Mouse (Mus musculus) intestine, embryonic 15.5 days (tissue): ENCODE results near the gene Isca2. TPM values are rescaled to one million over a fixed set of nuclear protein-coding genes. Genes with fewer than 3 reads are reported as not detected.

ENCODE experiments used
- ATAC-seq: fragments of 200-750 bp; cut with Nextera tagmentation; 2 replicates; pipeline ENCODE4 v1.8.0; 2017; ENCODE audit warnings: moderate TSS enrichment, moderate library complexity
- H3K27ac ChIP-seq: fragments of 300-500 bp; sonication (generic); 2 replicates; pipeline ENCODE4 v1.5.1; 2015; ENCODE audit warnings: mild to moderate bottlenecking, inconsistent platforms
- H3K27me3 ChIP-seq: fragments of 300-500 bp; sonication (generic); replicated peaks from 2 replicates; pipeline ENCODE4 v1.6.1; 2015; ENCODE audit warnings: inconsistent platforms
- H3K36me3 ChIP-seq: fragments of 300-500 bp; sonication (generic); 2 replicates; pipeline ENCODE4 v1.6.1; 2015; ENCODE audit warnings: inconsistent platforms
- H3K4me1 ChIP-seq: fragments of 300-500 bp; sonication (generic); replicated peaks from 2 replicates; pipeline ENCODE4 v1.6.1; 2015; ENCODE audit warnings: inconsistent platforms
- H3K4me2 ChIP-seq: fragments of 300-500 bp; sonication (generic); replicated peaks from 2 replicates; pipeline ENCODE4 v1.6.1; 2015; ENCODE audit warnings: mild to moderate bottlenecking, inconsistent platforms
- H3K4me3 ChIP-seq: fragments of 300-500 bp; sonication (generic); replicated peaks from 2 replicates; pipeline ENCODE4 v1.5.1; 2015; ENCODE audit warnings: inconsistent platforms
- H3K9ac ChIP-seq: fragments of 300-500 bp; sonication (generic); 2 replicates; pipeline ENCODE4 v1.6.1; 2015; ENCODE audit warnings: inconsistent platforms
- H3K9me3 ChIP-seq: fragments of 300-500 bp; sonication (generic); 2 replicates; pipeline ENCODE4 v1.6.1; 2016; ENCODE audit warnings: inconsistent platforms
- WGBS: fragments of 180-500 bp; shearing (Covaris S2); methylation state at CpG from one replicate; pipeline ENCODE4 v1.1.7; 2015; 5-methylcytosine and 5-hydroxymethylcytosine counted together
- polyA plus RNA-seq: library from polyadenylated mRNA; unstranded; fragments of >200 nt; fragmentation: Nextera tagmentation; extraction: Ambion mirVana; gene quantifications from 2 replicates; pipeline ENCODE4 v1.2.1, GENCODE M21; 2015

Gene Isca2
- polyA plus RNA-seq, 1 experiment from 2014 or later = 124 TPM

- Histone ChIP-seq H3K4me2 (no peak overlapping the region), H3K4me3 (no peak overlapping the region), H3K36me3 (no peaks in the 10 kb centered on the region), H3K27ac (no peak overlapping the region), H3K27me3 (no peaks in the 10 kb centered on the region), H3K9ac (no peak overlapping the region), H3K9me3 (no peaks in the 10 kb centered on the region), H3K4me1 (peaks cover 16% of the 10 kb centered on the region)
- ATAC-seq = no peak
Measured at GRCm38 (mm10) chr12:84776229-84776628, 3.2 kb downstream of the Isca2 start.

DNA sequence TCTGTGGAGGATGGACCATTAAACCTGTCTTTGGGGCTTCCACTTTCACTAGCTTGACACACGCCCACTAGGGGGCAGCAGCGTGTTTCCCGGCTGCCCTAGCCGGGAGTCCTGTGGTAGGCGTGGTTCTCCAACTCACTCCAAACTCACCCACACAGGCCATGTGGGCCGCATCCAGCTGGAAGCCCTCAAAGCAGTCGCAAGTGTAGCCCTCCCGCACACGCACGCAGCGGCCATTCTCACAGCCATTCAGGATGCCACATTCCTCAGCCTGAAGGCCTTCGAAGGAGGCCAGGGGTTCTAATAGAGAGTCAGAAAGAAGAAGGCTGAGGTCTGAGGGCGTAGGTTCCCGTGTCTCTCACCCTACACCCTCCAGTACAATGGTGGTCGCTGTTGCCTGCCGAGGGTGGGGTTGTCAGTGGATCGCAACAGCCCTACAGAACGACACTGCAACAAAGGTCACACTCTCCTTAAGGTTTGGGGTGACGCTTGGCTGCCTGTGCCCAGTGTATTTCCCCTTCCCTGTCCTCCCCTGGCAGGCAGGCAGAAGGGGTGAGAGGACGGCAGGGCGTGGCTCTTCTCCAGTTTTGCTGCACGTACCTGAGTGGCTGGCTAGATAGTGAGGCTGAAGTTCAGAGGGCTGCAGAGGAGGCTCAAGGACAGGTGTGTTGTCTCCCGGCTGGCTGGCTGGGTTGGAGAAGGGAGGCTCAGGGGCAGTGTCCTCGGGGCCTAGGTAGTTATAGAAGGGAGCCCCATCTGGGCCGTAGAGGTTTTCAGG, 11.7 kb downstream of the Isca2 start:
- Histone ChIP-seq H3K4me2 (peak overlapping the region; percentile 52), H3K27me3 (no peaks in the 10 kb centered on the region), H3K4me3 (peak overlapping the region; percentile 12; the same call in 1 of the 2 replicates), H3K36me3 (no peaks in the 10 kb centered on the region), H3K9ac (no peak overlapping the region), H3K4me1 (peaks cover 11% of the 10 kb centered on the region), H3K27ac (peak overlapping the region; percentile 76), H3K9me3 (no peaks in the 10 kb centered on the region)
- WGBS = 20% methylated on average over 25 of the region's 25 CpGs
- ATAC-seq = peak; percentile 95

DNA sequence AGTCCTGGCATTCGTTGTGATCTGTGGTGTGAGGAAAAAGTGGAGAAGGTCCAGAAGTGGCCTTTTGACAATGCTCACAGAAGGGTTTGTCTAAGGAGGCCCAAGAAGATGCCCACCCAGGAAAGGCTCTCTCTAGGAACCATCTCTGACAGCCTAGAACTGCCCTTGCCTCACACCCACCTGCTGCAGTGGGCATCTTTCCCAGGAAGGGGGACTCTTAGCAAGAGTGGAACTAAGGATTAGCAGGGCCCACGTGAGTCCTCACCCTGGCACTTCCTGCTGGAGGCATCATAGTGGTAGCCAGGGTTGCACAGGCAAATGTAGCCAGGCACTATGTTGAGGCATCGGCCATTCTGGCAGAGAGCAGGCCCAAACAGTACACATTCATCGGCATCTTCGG, 13.0 kb downstream of the Isca2 start:
- H3K9me3 ChIP-seq = no peaks in the 10 kb centered on the region
- no peak overlapping the region for H3K4me2 ChIP-seq
- no peaks in the 10 kb centered on the region for H3K27me3 ChIP-seq
- H3K4me3 ChIP-seq = no peak overlapping the region
- H3K36me3 ChIP-seq = no peaks in the 10 kb centered on the region
- no peak for ATAC-seq
- no peak overlapping the region for H3K27ac ChIP-seq
- H3K9ac ChIP-seq = no peak overlapping the region
- peaks cover 11% of the 10 kb centered on the region for H3K4me1 ChIP-seq
- 75% methylated on average over 5 of the region's 5 CpGs for WGBS

- Histone ChIP-seq H3K36me3 (no peaks in the 10 kb centered on the region), H3K4me1 (0 out of 2 replicates have a peak, but pooled peaks cover 4% of the 10 kb centered on the region), H3K27me3 (no peaks in the 10 kb centered on the region), H3K9me3 (no peaks in the 10 kb centered on the region), H3K4me2 (no peak overlapping the region), H3K4me3 (no peak overlapping the region), H3K27ac (no peak overlapping the region), H3K9ac (no peak overlapping the region)
- WGBS = 41% methylated on average over 10 of the region's 10 CpGs
- ATAC-seq = no peak
Measured at GRCm38 (mm10) chr12:84790853-84791252, 17.8 kb downstream of the Isca2 start.

DNA sequence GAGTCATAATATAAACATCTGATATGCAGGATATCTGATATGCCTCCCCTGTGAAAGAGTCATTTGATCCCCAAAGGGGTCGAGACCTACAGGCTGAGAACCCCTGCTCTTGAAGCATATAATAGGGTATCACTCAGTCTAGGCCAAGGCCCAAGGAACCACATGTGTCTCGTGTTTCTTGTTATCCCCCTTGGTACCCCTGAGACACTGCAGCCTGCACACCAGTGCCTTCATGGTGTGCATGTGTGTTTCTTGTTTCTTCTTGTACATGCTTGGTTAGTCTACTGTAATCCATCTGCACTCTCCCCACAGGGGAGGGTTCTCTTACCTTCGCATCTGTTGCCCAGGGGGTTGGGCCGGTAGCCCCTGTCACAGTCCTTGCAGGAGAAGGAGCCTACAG, 19.6 kb downstream of the Isca2 start:
- 87% methylated on average over 4 of the region's 4 CpGs for WGBS
- H3K4me3 ChIP-seq = no peak overlapping the region
- no peak for ATAC-seq

GRCm38 (mm10) chr12:84794647-84795046, 21.6 kb downstream of the Isca2 start:
- ATAC-seq = peak; percentile 71

More for the DNA sequence above, 19.6 kb downstream of the Isca2 start:
- Histone ChIP-seq H3K36me3 (no peaks in the 10 kb centered on the region), H3K9me3 (no peaks in the 10 kb centered on the region), H3K4me2 (no peak overlapping the region), H3K27ac (no peak overlapping the region), H3K9ac (no peak overlapping the region), H3K27me3 (no peaks in the 10 kb centered on the region), H3K4me1 (0 out of 2 replicates have a peak, but pooled peaks cover 4% of the 10 kb centered on the region)

DNA sequence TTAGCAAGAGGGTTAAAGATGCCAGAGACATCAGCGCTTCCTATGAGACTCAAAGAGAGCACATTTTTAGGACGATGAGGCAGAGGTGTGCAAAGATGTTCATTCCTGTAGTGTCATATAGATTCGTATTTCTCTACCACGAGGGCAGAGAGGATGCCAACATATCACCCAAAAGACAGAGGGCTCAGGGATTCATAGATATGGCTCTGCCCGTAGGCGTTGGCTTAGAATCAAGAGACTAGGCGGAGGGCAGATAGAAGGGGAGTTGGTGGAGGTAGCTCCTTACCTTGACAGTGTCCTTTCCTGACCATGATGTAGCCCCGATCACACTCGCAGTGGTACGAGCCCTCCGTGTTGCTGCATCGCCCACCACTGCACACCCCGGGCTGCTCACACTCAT, 26.0 kb downstream of the Isca2 start:
- no peak overlapping the region for H3K4me3 ChIP-seq
- no peaks in the 10 kb centered on the region for H3K9me3 ChIP-seq
- 0 out of 2 replicates have a peak, but pooled peaks cover 4% of the 10 kb centered on the region for H3K4me1 ChIP-seq
- H3K36me3 ChIP-seq = no peaks in the 10 kb centered on the region
- 92% methylated on average over 13 of the region's 13 CpGs for WGBS
- no peak for ATAC-seq
- H3K27ac ChIP-seq = no peak overlapping the region
- H3K9ac ChIP-seq = no peak overlapping the region
- H3K27me3 ChIP-seq = no peaks in the 10 kb centered on the region
- H3K4me2 ChIP-seq = no peak overlapping the region

More at GRCm38 (mm10) chr12:84794647-84795046, 21.6 kb downstream of the Isca2 start:
- Histone ChIP-seq H3K9me3 (no peaks in the 10 kb centered on the region), H3K4me3 (no peak overlapping the region), H3K27me3 (no peaks in the 10 kb centered on the region), H3K9ac (no peak overlapping the region), H3K36me3 (no peaks in the 10 kb centered on the region), H3K27ac (no peak overlapping the region), H3K4me2 (no peak overlapping the region), H3K4me1 (0 out of 2 replicates have a peak, but pooled peaks cover 4% of the 10 kb centered on the region)
- 83% methylated on average over 8 of the region's 8 CpGs for WGBS

- Histone ChIP-seq H3K27ac (no peak overlapping the region), H3K9ac (no peak overlapping the region), H3K27me3 (no peaks in the 10 kb centered on the region), H3K4me3 (no peak overlapping the region), H3K36me3 (no peaks in the 10 kb centered on the region), H3K4me1 (0 out of 2 replicates have a peak, but pooled peaks cover 6% of the 10 kb centered on the region), H3K9me3 (no peaks in the 10 kb centered on the region), H3K4me2 (no peak overlapping the region)
- ATAC-seq = no peak
- 39% methylated on average over 4 of the region's 4 CpGs for WGBS
Measured at GRCm38 (mm10) chr12:84800419-84800818, 27.4 kb downstream of the Isca2 start.

- Histone ChIP-seq H3K27ac (no peak overlapping the region), H3K27me3 (no peaks in the 10 kb centered on the region), H3K4me2 (no peak overlapping the region), H3K4me3 (no peak overlapping the region), H3K36me3 (no peaks in the 10 kb centered on the region), H3K9ac (no peak overlapping the region), H3K4me1 (peaks cover 11% of the 10 kb centered on the region), H3K9me3 (no peaks in the 10 kb centered on the region)
- WGBS = 88% methylated on average over 13 of the region's 13 CpGs
- ATAC-seq = no peak
Measured at GRCm38 (mm10) chr12:84801532-84802110, 28.6 kb downstream of the Isca2 start.

DNA sequence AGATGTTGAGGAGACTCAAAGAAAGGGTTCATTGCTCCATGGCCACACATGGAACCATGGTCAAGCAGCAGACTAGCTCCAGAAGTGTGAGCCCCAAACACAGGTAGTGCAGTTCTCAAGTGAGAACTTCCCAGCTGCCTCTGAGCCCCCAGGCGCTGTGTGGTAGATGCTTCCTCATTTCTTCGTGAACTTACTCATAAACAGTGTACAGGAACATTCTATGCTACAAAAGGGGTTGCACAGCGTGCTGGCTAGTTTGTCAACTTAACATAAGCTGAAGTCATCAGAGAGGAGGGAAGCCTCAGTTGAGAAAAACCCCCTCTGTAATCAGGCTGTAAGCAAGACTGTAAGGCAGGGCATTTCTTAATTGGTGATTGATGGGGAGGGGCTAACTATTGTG, 29.6 kb downstream of the Isca2 start:
- 81% methylated on average over 3 of the region's 3 CpGs for WGBS
- no peak overlapping the region for H3K27ac ChIP-seq

DNA sequence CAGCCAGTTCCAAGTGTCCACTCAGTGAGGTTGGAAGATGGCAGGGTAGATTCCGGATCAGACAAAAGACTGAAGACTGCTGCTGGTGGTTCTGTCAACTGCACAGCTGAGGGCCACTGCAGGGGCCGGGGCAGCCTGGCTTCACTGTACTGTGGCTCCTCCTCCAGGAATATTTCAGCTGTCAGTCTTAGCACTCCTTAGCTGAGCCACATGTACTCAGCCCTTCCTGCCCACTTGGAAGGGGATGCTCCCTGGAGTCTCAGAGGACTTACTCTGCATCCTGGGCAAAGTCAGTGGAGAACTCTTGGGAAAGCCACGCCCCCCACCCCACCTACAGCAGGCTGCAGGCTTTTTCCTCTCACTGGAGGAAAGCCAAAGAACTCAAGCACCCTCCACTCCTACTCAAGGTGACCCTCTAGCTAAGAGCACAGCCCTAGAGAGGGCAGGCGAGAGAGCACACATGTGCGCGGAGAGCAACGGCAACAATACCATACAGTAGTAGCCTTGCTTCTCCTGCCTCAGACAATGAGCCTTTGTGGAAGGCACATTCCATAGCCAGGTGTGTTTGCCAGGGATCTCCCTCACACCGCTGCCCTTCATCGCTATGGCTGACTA, 32.3 kb downstream of the Isca2 start:
- H3K27me3 ChIP-seq = no peaks in the 10 kb centered on the region
- no peaks in the 10 kb centered on the region for H3K9me3 ChIP-seq
- peak overlapping the region; percentile 17 for H3K4me2 ChIP-seq
- H3K4me3 ChIP-seq = no peak overlapping the region
- 53% methylated on average over 9 of the region's 9 CpGs for WGBS
- H3K9ac ChIP-seq = no peak overlapping the region
- H3K27ac ChIP-seq = peak overlapping the region; percentile 56
- peak; percentile 83 for ATAC-seq
- H3K4me1 ChIP-seq = peaks cover 11% of the 10 kb centered on the region
- H3K36me3 ChIP-seq = no peaks in the 10 kb centered on the region

More for the DNA sequence above, 29.6 kb downstream of the Isca2 start:
- Histone ChIP-seq H3K4me3 (no peak overlapping the region), H3K9me3 (no peaks in the 10 kb centered on the region), H3K4me2 (no peak overlapping the region), H3K4me1 (peaks cover 11% of the 10 kb centered on the region), H3K9ac (no peak overlapping the region), H3K27me3 (no peaks in the 10 kb centered on the region), H3K36me3 (no peaks in the 10 kb centered on the region)
- no peak for ATAC-seq

DNA sequence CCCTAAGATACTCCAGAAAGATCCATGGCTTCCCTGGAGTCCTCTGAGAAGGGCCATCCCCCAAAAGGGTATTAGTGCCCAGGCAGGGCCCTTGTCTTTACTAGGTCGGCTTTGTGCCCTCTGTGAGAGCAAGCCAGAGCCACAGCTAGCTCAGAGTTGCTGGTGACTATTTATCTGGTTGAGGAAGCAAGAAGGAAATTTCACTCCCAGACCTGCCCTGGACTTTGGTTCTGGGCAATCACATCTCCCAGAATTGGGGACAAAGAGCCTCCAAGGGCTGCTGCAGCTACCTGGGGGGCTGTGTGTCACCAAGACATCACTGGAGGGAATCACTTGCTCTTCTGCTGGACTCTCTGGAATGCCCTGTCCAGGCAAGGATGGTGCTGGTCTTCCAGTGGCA, 33.0 kb downstream of the Isca2 start:
- Histone ChIP-seq H3K4me3 (no peak overlapping the region), H3K4me1 (peaks cover 11% of the 10 kb centered on the region), H3K9ac (no peak overlapping the region), H3K27ac (peak overlapping the region; percentile 56), H3K36me3 (no peaks in the 10 kb centered on the region), H3K27me3 (no peaks in the 10 kb centered on the region), H3K9me3 (no peaks in the 10 kb centered on the region), H3K4me2 (peak overlapping the region; percentile 17)
- WGBS = 61% methylated on average over 1 of the region's 1 CpGs
- ATAC-seq = peak; percentile 71
